Mouse (Mus musculus): ENCODE measurements around the gene Ccs. TPM values are rescaled to one million over a fixed set of nuclear protein-coding genes. Genes with fewer than 3 reads are reported as not detected.
"Not testable (repeated sequence)": the region's sequence is repeated elsewhere in the genome, so short reads cannot be mapped to it uniquely, and the experiment has no call there.

Ccs gene
- total and polyA plus RNA-seq, 3 experiments, result 23.1 to 28.5 (median 27.3) TPM

GRCm38 (mm10) chr19:4817182-4817835, 21.8 kb downstream of the Ccs start:
- Histone ChIP-seq H3K4me3 (no peak overlapping the region), H3K27ac (no peak overlapping the region), H3K9ac (ENCODE audit: low read depth, low read length) (no peak overlapping the region), H3K4me1 (ENCODE audit: control insufficient read depth, insufficient read depth, low read length) (no peaks in the 10 kb centered on the region), H3K36me3 (ENCODE audit: control insufficient read depth, insufficient read depth, low read length) (no peaks in the 10 kb centered on the region), H3K79me2 (replicated peaks; ENCODE audit: control insufficient read depth, insufficient read depth, low read length) (no peaks in the 10 kb centered on the region), H3K27me3 (ENCODE audit: control insufficient read depth, insufficient read depth, low read length) (peaks cover 1% of the 10 kb centered on the region; the same call in 1 of the 2 replicates)
- no peak for DNase-seq
- intact Hi-C loops (cut with DNase I), result no loop called here
- 53% methylated on average over 1 of the region's 1 CpGs for WGBS
- no peak for TF ChIP-seq EP300 (IDR thresholded peaks at IDR 0.05; ENCODE audit: insufficient read depth, low read depth, low read length)
- TF ChIP-seq CTCF (IDR thresholded peaks at IDR 0.05), result no peak
- no peak for TF ChIP-seq POLR2A (IDR thresholded peaks at IDR 0.05; ENCODE audit: insufficient read depth, low read depth, low read length)

- Histone ChIP-seq H3K9ac (ENCODE audit: low read depth, low read length) (no peak overlapping the region), H3K27me3 (ENCODE audit: control insufficient read depth, insufficient read depth, low read length) (peaks cover 1% of the 10 kb centered on the region; the same call in 1 of the 2 replicates), H3K79me2 (replicated peaks; ENCODE audit: control insufficient read depth, insufficient read depth, low read length) (peaks cover 5% of the 10 kb centered on the region; the same call in 1 of the 2 replicates), H3K36me3 (ENCODE audit: control insufficient read depth, insufficient read depth, low read length) (peaks cover 14% of the 10 kb centered on the region), H3K4me3 (no peak overlapping the region), H3K4me1 (ENCODE audit: control insufficient read depth, insufficient read depth, low read length) (peaks cover 4% of the 10 kb centered on the region), H3K27ac (no peak overlapping the region)
- TF ChIP-seq CTCF (IDR thresholded peaks at IDR 0.05) (no peak), POLR2A (IDR thresholded peaks at IDR 0.05; ENCODE audit: insufficient read depth, low read depth, low read length) (no peak), EP300 (IDR thresholded peaks at IDR 0.05; ENCODE audit: insufficient read depth, low read depth, low read length) (no peak)
- WGBS, result 79% methylated on average over 6 of the region's 6 CpGs
- intact Hi-C loops (cut with DNase I), result no loop called here
- DNase-seq, result no peak
Measured at GRCm38 (mm10) chr19:4813015-4813414, 26.1 kb downstream of the Ccs start.

- peak; percentile 46 for TF ChIP-seq CTCF (IDR thresholded peaks at IDR 0.05)
- intact Hi-C loops (cut with DNase I); DNase-seq; H3K4me1 ChIP-seq (ENCODE audit: control insufficient read depth, insufficient read depth, low read length); H3K79me2 ChIP-seq (replicated peaks; ENCODE audit: control insufficient read depth, insufficient read depth, low read length); H3K9ac ChIP-seq (ENCODE audit: low read depth, low read length); H3K27me3 ChIP-seq (ENCODE audit: control insufficient read depth, insufficient read depth, low read length): not testable (repeated sequence)
- Histone ChIP-seq H3K4me3 (peak overlapping the region; percentile 86), H3K36me3 (ENCODE audit: control insufficient read depth, insufficient read depth, low read length) (peaks cover 14% of the 10 kb centered on the region), H3K27ac (peak overlapping the region; percentile 88)
- WGBS, result 73% methylated on average over 8 of the region's 8 CpGs
Measured at GRCm38 (mm10) chr19:4812334-4812949, 26.7 kb downstream of the Ccs start.

GRCm38 (mm10) chr19:4811909-4812242, 27.3 kb downstream of the Ccs start:
- 3% methylated on average over 12 of the region's 12 CpGs for WGBS
- Histone ChIP-seq H3K27me3 (ENCODE audit: control insufficient read depth, insufficient read depth, low read length) (peaks cover 1% of the 10 kb centered on the region; the same call in 1 of the 2 replicates), H3K27ac (peak overlapping the region; percentile 88), H3K9ac (ENCODE audit: low read depth, low read length) (peak overlapping the region; percentile 87), H3K4me3 (peak overlapping the region; percentile 86), H3K36me3 (ENCODE audit: control insufficient read depth, insufficient read depth, low read length) (peaks cover 14% of the 10 kb centered on the region), H3K79me2 (replicated peaks; ENCODE audit: control insufficient read depth, insufficient read depth, low read length) (peaks cover 7% of the 10 kb centered on the region; the same call in 1 of the 2 replicates), H3K4me1 (ENCODE audit: control insufficient read depth, insufficient read depth, low read length) (peaks cover 4% of the 10 kb centered on the region)
- no peak for DNase-seq
- no peak for TF ChIP-seq CTCF (IDR thresholded peaks at IDR 0.05)
- no peak for TF ChIP-seq EP300 (IDR thresholded peaks at IDR 0.05; ENCODE audit: insufficient read depth, low read depth, low read length)
- no peak for TF ChIP-seq POLR2A (IDR thresholded peaks at IDR 0.05; ENCODE audit: insufficient read depth, low read depth, low read length)
- intact Hi-C loops (cut with DNase I), result loop anchor here (2.0 kb wide), 2 partner anchors 27 to 55 kb away; partner anchors contain the start of genes Ccdc87, Ccs and Rbm4b

DNA sequence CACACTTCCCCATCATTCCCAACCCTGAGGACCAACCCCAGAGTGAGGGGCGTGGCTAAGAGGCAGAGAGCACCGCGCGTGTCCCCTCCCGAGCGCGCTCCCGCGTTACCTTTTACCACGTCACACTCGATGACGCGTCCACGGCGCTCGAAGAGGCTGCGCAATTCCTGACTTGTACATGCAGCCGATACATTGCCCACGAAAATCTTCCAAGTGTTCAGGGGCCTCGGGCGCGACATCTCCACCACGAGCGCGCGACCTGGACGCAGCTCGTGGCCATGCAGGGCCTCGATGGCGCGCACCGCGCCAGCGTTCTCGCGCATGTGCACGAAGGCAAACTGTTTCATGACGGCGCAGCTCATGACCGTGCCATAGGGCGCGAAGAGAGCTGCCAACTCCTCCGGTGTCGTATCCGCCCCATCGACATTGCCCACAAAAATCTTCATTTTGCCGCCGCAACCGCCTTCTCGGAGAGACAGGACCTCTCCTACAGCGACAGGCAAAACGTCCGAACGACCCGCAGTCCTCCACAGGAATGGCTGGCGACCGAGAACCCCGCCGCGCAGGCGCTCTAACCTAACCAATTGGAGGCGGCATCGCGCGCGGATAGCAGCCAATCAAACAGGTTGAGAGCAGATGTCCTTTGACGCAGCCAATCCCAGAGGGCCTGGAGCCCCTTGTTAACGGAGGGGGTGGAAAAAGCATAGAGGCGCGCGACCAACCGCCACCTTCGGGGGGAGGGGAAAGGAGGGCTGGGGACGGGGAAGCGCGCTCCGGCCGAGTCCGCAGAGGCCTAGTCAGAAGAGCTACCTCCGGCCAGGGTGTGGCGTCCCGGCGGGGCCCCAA, 27.8 kb downstream of the Ccs start, which contains the start of the genes Gm21992 and Rbm14:
Gm21992 (minus strand) TSS at position 550 of the 846 bp plus-strand sequence.
Rbm14 (minus strand) TSS at position 572 of the 846 bp plus-strand sequence.
- intact Hi-C loops (cut with DNase I), result loop anchor here (2.0 kb wide), 2 partner anchors 28 to 54 kb away; partner anchors contain the start of genes Ccdc87, Ccs and Rbm4b
- TF ChIP-seq POLR2A (IDR thresholded peaks at IDR 0.05; ENCODE audit: insufficient read depth, low read depth, low read length) (peak; percentile 99), EP300 (IDR thresholded peaks at IDR 0.05; ENCODE audit: insufficient read depth, low read depth, low read length) (0 out of 2 replicates have a peak, but pooled peaks have one; percentile 51), CTCF (IDR thresholded peaks at IDR 0.05) (peak; percentile 26)
- Histone ChIP-seq H3K79me2 (replicated peaks; ENCODE audit: control insufficient read depth, insufficient read depth, low read length) (peaks cover 7% of the 10 kb centered on the region; the same call in 1 of the 2 replicates), H3K9ac (ENCODE audit: low read depth, low read length) (peak within 1 kb of the TSS; percentile 87), H3K27me3 (ENCODE audit: control insufficient read depth, insufficient read depth, low read length) (no peaks in the 10 kb centered on the region), H3K4me1 (ENCODE audit: control insufficient read depth, insufficient read depth, low read length) (peaks cover 4% of the 10 kb centered on the region), H3K36me3 (ENCODE audit: control insufficient read depth, insufficient read depth, low read length) (peaks cover 16% of the 10 kb centered on the region), H3K27ac (peak within 1 kb of the TSS; percentile 88), H3K4me3 (peak within 1 kb of the TSS; percentile 86)
- peak; percentile 96 to 99 for DNase-seq
- WGBS, result under 1% methylated on average over 83 of the region's 83 CpGs
